Mouse (Mus musculus) brain, embryonic 14.5 days (tissue): ENCODE results near the gene Slc22a16. TPM values are rescaled to one million over a fixed set of nuclear protein-coding genes. Genes with fewer than 3 reads are reported as not detected.
"Not testable (repeated sequence)": the region's sequence is repeated elsewhere in the genome, so short reads cannot be mapped to it uniquely, and the experiment has no call there.

Experiments
- DNase-seq: peaks from one replicate; pipeline ENCODE4 v3.0.0-alpha.2; 2011; ENCODE audit warnings: low read depth
- CTCF ChIP-seq: fragments of 200-500 bp; IDR thresholded peaks from 2 replicates; pipeline ENCODE4 v1.5.1; 2012; ENCODE audit warnings: inconsistent platforms, mild to moderate bottlenecking, moderate library complexity, borderline replicate concordance; ENCODE audit not compliant: insufficient read depth, insufficient read length; ENCODE audit errors: extremely low read depth
- POLR2A ChIP-seq: fragments of 200-500 bp; IDR thresholded peaks from 2 replicates; pipeline ENCODE4 v1.6.1; 2012; ENCODE audit warnings: mild to moderate bottlenecking, inconsistent platforms, borderline replicate concordance; ENCODE audit not compliant: poor library complexity, insufficient read depth, insufficient read length, severe bottlenecking; ENCODE audit errors: extremely low read depth
- polyA plus RNA-seq: library from polyadenylated mRNA; depleted of rRNA; stranded (reverse); fragments of >200 nt; gene quantifications from 2 replicates; pipeline ENCODE4 v1.2.3, GENCODE M21; 2012

Slc22a16 gene
- polyA plus RNA-seq, 1 experiment = not detected

DNA sequence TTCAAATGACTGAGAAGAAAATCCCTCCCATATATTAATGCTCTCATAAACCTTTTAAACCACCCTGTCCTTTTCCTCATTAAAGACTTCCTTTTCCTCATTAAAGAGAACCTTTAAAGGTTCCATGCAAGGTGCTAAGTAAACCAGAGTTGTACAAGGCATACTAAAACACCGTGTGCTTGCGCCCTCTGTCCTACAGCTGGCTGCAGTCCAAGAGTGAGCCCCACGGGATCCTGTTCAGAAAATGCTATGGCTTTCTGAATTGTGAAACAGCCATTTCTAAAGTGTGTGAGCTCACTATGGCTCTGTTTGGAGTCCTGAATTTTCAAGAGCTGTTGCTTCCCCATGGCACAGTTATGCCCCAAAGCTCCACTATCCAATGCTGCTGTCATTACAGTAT is 39.5 kb upstream of the Slc22a16 start:
- TF ChIP-seq CTCF (no peak), POLR2A (no peak)
- peak; percentile 24 for DNase-seq

DNA sequence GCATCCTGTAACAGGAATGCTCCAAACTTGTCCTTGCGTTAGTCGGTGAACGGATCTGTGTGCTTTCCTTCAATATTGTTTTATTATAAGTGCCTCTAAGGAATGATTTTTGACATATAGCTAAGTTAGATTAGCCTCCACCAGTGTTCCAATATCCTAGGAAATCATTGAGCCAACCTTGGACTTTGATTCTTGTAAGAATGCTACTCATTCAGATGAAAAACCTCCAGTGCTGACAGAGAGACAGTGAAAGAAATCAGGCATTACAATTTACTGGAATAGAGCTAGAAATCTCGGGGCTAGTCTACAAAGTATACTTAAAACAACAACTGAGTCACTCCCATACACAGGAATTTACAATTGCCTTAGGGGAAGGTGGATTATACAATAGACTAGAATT is 37.5 kb upstream of the Slc22a16 start:
- not testable (repeated sequence) for DNase-seq

DNA sequence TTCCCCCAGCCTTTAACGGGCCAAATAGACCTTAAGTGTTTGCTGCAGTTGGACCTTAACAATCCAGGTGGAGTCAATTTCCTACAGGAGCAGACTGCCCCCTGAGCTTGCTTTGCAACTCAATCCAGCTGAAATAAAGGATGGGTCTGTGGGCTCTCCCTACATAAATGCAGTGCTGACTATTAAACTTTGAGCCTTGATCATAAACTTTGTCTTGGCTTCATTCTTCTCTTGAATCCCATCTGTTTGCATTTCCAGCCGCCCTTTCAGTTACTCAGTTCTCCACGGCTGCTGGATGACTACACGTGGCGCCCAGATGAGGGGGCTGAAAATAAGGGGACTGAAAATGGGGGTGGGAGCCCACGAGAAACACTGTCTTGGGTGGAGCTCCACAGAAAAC is 28.8 kb upstream of the Slc22a16 start:
- DNase-seq = no peak
- TF ChIP-seq POLR2A = no peak
- TF ChIP-seq CTCF = no peak

GRCm38 (mm10) chr10:40549317-40549716 is 20.8 kb upstream of the Slc22a16 start:
- TF ChIP-seq CTCF = no peak
- no peak for TF ChIP-seq POLR2A
- no peak for DNase-seq

GRCm38 (mm10) chr10:40551801-40552200 is 18.3 kb upstream of the Slc22a16 start:
- DNase-seq = no peak
- no peak for TF ChIP-seq CTCF
- TF ChIP-seq POLR2A = no peak

GRCm38 (mm10) chr10:40565695-40566094 is 4.4 kb upstream of the Slc22a16 start:
- not testable (repeated sequence) for DNase-seq

DNA sequence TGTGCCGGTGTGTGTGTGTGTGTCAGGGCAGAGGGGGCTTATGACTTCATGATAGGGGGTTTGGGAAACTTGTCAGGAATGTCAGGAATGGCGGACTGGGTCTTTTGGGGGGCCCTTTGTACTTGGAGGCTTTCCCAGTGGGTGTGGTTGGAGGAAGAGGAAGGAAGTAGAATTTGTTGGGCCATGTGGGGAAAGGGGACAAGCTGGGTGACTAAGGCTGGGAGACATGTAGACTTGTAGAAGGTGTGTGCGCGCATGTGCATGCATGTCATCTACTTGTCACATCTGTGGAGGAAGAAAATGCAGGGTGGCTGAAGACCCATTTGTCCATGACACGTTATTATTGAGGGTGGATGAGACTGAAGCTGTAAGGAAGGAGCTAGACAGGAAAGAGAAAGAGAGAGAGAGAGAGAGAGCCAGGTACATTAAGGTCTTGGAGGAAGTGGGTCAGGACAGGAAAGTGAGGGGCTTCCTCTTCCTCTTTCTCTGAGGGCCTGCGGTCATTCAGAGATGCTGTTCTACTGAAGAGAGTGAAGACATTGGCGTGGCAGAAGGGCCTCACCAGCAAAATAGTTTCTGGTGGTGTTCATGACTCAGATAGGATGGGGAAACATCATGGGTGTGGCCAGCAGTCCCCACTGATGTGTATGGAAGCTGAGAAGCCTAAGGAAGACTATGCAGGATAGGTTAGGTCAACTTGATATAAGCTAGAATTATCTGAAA is 5.9 kb downstream of the Slc22a16 start:
- TF ChIP-seq CTCF (no peak), POLR2A (no peak)
- DNase-seq = no peak

DNA sequence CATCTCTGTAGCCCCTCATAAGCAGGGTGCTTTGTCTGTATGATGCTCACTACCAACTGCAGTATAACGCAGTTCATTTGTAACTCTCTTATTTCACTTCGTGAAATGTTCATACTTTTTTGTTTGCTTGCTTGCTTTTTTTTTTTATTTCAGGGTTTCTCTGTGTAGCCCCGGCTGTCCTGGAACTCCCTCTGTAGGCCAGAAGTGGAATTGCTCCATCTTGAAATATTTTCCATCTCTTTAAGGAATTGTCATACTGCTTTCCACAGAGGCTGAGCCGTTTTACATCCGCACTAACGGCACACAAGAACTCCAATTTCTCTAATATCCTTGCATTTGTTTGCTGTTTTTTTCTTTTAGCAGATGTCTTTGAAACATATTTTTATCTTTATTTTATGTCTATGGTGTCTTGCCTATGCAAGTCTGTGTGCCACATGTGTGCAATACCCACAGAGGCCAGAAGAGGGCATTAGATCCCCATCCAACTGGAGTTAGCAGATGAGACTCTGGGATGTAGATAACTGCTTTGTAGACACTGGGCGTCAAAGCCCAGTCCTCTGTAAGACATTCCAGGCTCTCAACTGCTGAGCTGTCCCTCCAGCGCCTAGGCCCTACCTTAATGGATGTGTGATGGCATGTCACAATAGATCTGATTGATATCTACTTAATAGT is 13.6 kb downstream of the Slc22a16 start:
- TF ChIP-seq CTCF (peak; percentile 29; the same call in 1 of the 2 replicates), POLR2A (no peak)
- peak; percentile 17 for DNase-seq

DNA sequence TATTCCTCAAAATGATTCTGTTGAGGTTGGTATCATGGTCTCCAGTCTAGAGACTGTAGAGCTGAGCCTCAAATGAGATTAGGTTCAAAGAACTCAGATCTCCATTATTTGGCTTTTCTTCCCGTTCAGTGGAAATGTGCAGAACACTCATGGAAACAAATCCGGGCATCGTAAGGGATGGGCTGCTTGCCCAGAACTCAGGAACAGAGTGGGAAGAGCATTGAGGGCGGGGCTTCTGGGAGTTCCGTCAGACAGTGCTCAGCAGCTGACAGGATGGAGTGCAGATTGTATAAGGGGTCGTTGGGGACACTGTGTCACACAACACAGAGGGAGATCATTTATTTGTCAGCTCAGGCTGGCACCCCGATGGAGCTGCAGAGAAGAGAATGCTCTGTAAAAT is 22.1 kb downstream of the Slc22a16 start:
- DNase-seq = peak; percentile 39
- TF ChIP-seq CTCF = no peak
- no peak for TF ChIP-seq POLR2A

DNA sequence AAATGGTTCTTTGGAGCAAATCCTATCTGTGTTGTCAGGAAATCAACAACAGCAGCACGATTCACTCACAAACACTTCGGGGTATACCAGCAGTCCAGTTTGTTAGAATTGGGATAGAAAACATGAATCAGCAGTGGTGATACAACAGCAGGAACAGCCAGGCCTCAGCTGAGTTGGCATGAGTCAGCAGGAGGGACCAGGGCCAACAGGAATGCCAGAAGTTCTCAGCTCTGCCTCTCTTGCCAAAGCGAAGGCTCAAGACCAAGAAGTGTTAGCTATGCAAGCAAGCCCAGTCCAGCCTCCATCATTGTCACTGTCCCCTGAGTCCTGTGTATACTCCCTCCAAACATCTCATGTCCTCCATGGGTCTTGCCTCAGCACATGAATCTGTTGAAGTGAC is 27.0 kb downstream of the Slc22a16 start:
- DNase-seq = no peak
- TF ChIP-seq CTCF (no peak), POLR2A (no peak)

DNA sequence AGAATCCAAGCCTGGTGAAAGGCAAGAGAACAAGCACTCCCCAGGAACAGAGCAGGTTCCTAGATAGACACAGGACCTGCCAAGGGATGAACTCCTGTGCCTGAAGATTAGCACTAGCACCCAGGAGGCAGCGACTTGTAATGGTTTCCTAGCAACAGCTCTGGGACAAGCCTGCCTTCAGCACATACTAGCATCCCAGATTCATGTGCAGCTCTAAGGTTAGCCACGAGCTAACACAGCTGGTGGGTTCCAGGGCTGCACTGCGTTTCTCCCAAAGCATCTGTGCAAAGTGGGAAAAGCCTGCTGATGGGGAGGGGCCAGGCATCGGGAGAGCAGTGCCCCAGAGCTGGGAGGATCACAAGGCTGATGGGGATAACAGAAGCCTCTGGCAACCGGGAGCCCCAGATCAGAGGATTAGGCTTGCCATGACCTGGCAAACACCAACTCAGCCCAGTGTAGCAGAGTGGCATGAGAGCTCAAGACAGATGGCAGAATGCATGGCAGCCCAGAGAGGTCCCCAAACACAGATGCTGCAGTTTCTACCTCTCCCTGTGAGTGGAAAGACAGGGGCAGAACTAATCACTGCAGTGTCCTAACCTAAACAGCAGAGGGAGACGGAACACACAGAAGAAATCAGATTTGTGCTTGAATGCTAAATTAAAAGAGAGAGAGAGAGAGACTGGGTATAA is 34.7 kb downstream of the Slc22a16 start:
- no peak for TF ChIP-seq POLR2A
- peak; percentile 35; the same call in 1 of the 2 replicates for TF ChIP-seq CTCF
- DNase-seq = peak; percentile 53

GRCm38 (mm10) chr10:40617973-40618372 is 47.8 kb downstream of the Slc22a16 start:
- DNase-seq = peak; percentile 7
- TF ChIP-seq POLR2A (no peak), CTCF (no peak)

GRCm38 (mm10) chr10:40619760-40620159 is 49.6 kb downstream of the Slc22a16 start:
- no peak for TF ChIP-seq POLR2A
- TF ChIP-seq CTCF = no peak
- DNase-seq = no peak
